Mouse (Mus musculus) MEL (cell line): ENCODE results near the gene Gys1. TPM values are rescaled to one million over a fixed set of nuclear protein-coding genes. Genes with fewer than 3 reads are reported as not detected.

Source experiments
- DNase-seq: peaks from one replicate; pipeline ENCODE4 v3.0.0; 2011; ENCODE audit warnings: low read depth, low spot score
- H3K27ac ChIP-seq: 2 replicates; pipeline ENCODE4 v1.5.1; 2012; ENCODE audit warnings: low read depth, mild to moderate bottlenecking, control low read depth, low read length, moderate library complexity; ENCODE audit not compliant: control insufficient read depth
- H3K27me3 ChIP-seq, 2 experiments: fragments of 150-350 bp in 1 of 2; sonication (generic) in 1 of 2; 2 replicates each; pipeline ENCODE4 v1.6.1; 2012; ENCODE audit warnings: low read length in 2 of 2, mild to moderate bottlenecking in 2 of 2, improper control_type of control experiment in 1 of 2, moderate library complexity in 1 of 2; ENCODE audit not compliant: insufficient read depth in 2 of 2, control insufficient read depth in 1 of 2
- H3K36me3 ChIP-seq, 2 experiments: 2 replicates each; pipeline ENCODE4 v1.6.1; 2012 to 2014; ENCODE audit warnings: low read length in 2 of 2, improper control_type of control experiment in 1 of 2, inconsistent platforms in 1 of 2, mild to moderate bottlenecking in 1 of 2; ENCODE audit not compliant: insufficient read depth in 2 of 2, control insufficient read depth in 1 of 2
- H3K4me1 ChIP-seq, 2 experiments: fragments of 150-350 bp in 1 of 2; sonication (generic) in 1 of 2; 2 replicates each; pipeline ENCODE4 v1.6.1; 2012; ENCODE audit warnings: low read length in 2 of 2, improper control_type of control experiment in 1 of 2, mild to moderate bottlenecking in 1 of 2; ENCODE audit not compliant: insufficient read depth in 2 of 2, control insufficient read depth in 1 of 2
- H3K4me3 ChIP-seq, 2 experiments: fragments of 150-350 bp in 1 of 2; sonication (generic) in 1 of 2; 2 replicates each; pipeline ENCODE4 v1.5.1; 2012; ENCODE audit warnings: low read depth in 2 of 2, low read length in 2 of 2, mild to moderate bottlenecking in 2 of 2, moderate library complexity in 2 of 2, control low read depth in 1 of 2, improper control_type of control experiment in 1 of 2; ENCODE audit not compliant: control insufficient read depth in 1 of 2, insufficient read depth in 1 of 2
- H3K79me2 ChIP-seq: 2 replicates; pipeline ENCODE4 v1.6.1; 2012; ENCODE audit warnings: mild to moderate bottlenecking, low read length, moderate library complexity; ENCODE audit not compliant: control insufficient read depth, poor library complexity, insufficient read depth
- H3K9ac ChIP-seq: 2 replicates; pipeline ENCODE4 v1.6.1; 2012; ENCODE audit warnings: low read depth, mild to moderate bottlenecking, control low read depth, low read length, moderate library complexity; ENCODE audit not compliant: control insufficient read depth, poor library complexity, severe bottlenecking
- H3K9me3 ChIP-seq: fragments of 150-350 bp; sonication (generic); replicated peaks from 2 replicates; pipeline ENCODE4 v1.6.1; 2012; ENCODE audit warnings: mild to moderate bottlenecking, low read length, improper control_type of control experiment, moderate library complexity; ENCODE audit not compliant: insufficient read depth
- BHLHE40 ChIP-seq: IDR thresholded peaks from 2 replicates; pipeline ENCODE4 v1.6.1; 2012; ENCODE audit warnings: low read depth, mild to moderate bottlenecking, inconsistent platforms, low read length, improper control_type of control experiment, borderline replicate concordance
- CHD1 ChIP-seq: IDR thresholded peaks from 2 replicates; pipeline ENCODE4 v1.6.1; 2012; ENCODE audit warnings: low read depth, mild to moderate bottlenecking, inconsistent platforms, low read length, improper control_type of control experiment
- CTCF ChIP-seq, 3 experiments: IDR thresholded peaks in 2 of 3; conservative IDR thresholded peaks in 1 of 3; 2 replicates each; pipeline ENCODE4 v1.5.1; 2011 to 2012; ENCODE audit warnings: low read length in 3 of 3, low read depth in 2 of 3, mild to moderate bottlenecking in 2 of 3, improper control_type of control experiment in 1 of 3, inconsistent platforms in 1 of 3, mixed read lengths in 1 of 3, moderate library complexity in 1 of 3; ENCODE audit not compliant: control insufficient read depth in 1 of 3, insufficient read depth in 1 of 3, poor library complexity in 1 of 3, severe bottlenecking in 1 of 3
- E2F4 ChIP-seq: IDR thresholded peaks from 2 replicates; pipeline ENCODE4 v1.6.1; 2011; ENCODE audit warnings: low read depth, low read length, improper control_type of control experiment, borderline replicate concordance
- ELF1 ChIP-seq: IDR thresholded peaks from 2 replicates; pipeline ENCODE4 v1.6.1; 2014; ENCODE audit warnings: low read depth, mild to moderate bottlenecking, inconsistent platforms, low read length, improper control_type of control experiment, moderate library complexity
- EP300 ChIP-seq, 2 experiments: IDR thresholded peaks; 2 replicates each; pipeline ENCODE4 v1.6.1; 2011; ENCODE audit warnings: improper control_type of control experiment in 2 of 2, low read length in 2 of 2, low read depth in 1 of 2, mild to moderate bottlenecking in 1 of 2
- ETS1 ChIP-seq: IDR thresholded peaks from 2 replicates; pipeline ENCODE4 v1.6.1; 2012; ENCODE audit warnings: low read depth, mild to moderate bottlenecking, inconsistent platforms, low read length, improper control_type of control experiment, moderate library complexity
- GABPA ChIP-seq: IDR thresholded peaks from 2 replicates; pipeline ENCODE4 v1.6.1; 2012; ENCODE audit warnings: low read depth, mild to moderate bottlenecking, inconsistent platforms, low read length, improper control_type of control experiment, moderate library complexity
- HCFC1 ChIP-seq: IDR thresholded peaks from 2 replicates; pipeline ENCODE4 v1.6.1; 2012; ENCODE audit warnings: low read depth, mild to moderate bottlenecking, inconsistent platforms, low read length, improper control_type of control experiment, moderate library complexity
- JUND ChIP-seq: IDR thresholded peaks from 2 replicates; pipeline ENCODE4 v1.6.1; 2011; ENCODE audit warnings: low read depth, mild to moderate bottlenecking, improper control_type of control experiment, low read length
- KAT2A ChIP-seq: conservative IDR thresholded peaks from 2 replicates; pipeline ENCODE4 v1.6.1; 2012; ENCODE audit warnings: low read depth, low read length, improper control_type of control experiment, inconsistent platforms
- MAFK ChIP-seq: IDR thresholded peaks from 2 replicates; pipeline ENCODE4 v1.6.1; 2011; ENCODE audit warnings: low read depth, mild to moderate bottlenecking, low read length, improper control_type of control experiment, borderline replicate concordance
- MAX ChIP-seq: IDR thresholded peaks from 2 replicates; pipeline ENCODE4 v1.6.1; 2011; ENCODE audit warnings: low read length, improper control_type of control experiment
- MEF2A ChIP-seq: IDR thresholded peaks from 2 replicates; pipeline ENCODE4 v1.6.1; 2014; ENCODE audit warnings: low read depth, mild to moderate bottlenecking, inconsistent platforms, low read length, improper control_type of control experiment; ENCODE audit not compliant: poor library complexity, insufficient replicate concordance, severe bottlenecking; ENCODE audit errors: extremely low read depth
- MXI1 ChIP-seq: IDR thresholded peaks from 2 replicates; pipeline ENCODE4 v1.6.1; 2011; ENCODE audit warnings: mild to moderate bottlenecking, low read depth, low read length, improper control_type of control experiment
- NELFE ChIP-seq: IDR thresholded peaks from 2 replicates; pipeline ENCODE4 v1.6.1; 2011; ENCODE audit warnings: low read depth, low read length, improper control_type of control experiment
- NRF1 ChIP-seq: IDR thresholded peaks from 2 replicates; pipeline ENCODE4 v1.6.1; 2014; ENCODE audit warnings: low read depth, mild to moderate bottlenecking, inconsistent platforms, low read length, improper control_type of control experiment, moderate library complexity; ENCODE audit not compliant: poor library complexity, insufficient read depth, severe bottlenecking
- POLR2A ChIP-seq, 2 experiments: IDR thresholded peaks; 2 replicates each; pipeline ENCODE4 v1.6.1; 2011 to 2012; ENCODE audit warnings: low read length in 2 of 2, mild to moderate bottlenecking in 2 of 2, control low read depth in 1 of 2, improper control_type of control experiment in 1 of 2, low read depth in 1 of 2, moderate library complexity in 1 of 2; ENCODE audit not compliant: control insufficient read depth in 1 of 2, insufficient read depth in 1 of 2, poor library complexity in 1 of 2
- POLR2AphosphoS2 ChIP-seq: IDR thresholded peaks from 2 replicates; pipeline ENCODE4 v1.6.1; 2011; ENCODE audit warnings: low read length, improper control_type of control experiment
- POLR2AphosphoS5 ChIP-seq: IDR thresholded peaks from 2 replicates; pipeline ENCODE4 v1.6.1; 2012; ENCODE audit warnings: low read depth, borderline replicate concordance, mild to moderate bottlenecking, inconsistent platforms, low read length, moderate library complexity, mixed read lengths
- RAD21 ChIP-seq: IDR thresholded peaks from 2 replicates; pipeline ENCODE4 v1.6.1; 2011; ENCODE audit warnings: mild to moderate bottlenecking, low read depth, low read length, improper control_type of control experiment
- SIN3A ChIP-seq: IDR thresholded peaks from 2 replicates; pipeline ENCODE4 v1.6.1; 2012; ENCODE audit warnings: low read length, improper control_type of control experiment, inconsistent platforms
- SMC3 ChIP-seq: IDR thresholded peaks from 2 replicates; pipeline ENCODE4 v1.6.1; 2011; ENCODE audit warnings: low read depth, low read length, improper control_type of control experiment
- TCF12 ChIP-seq: IDR thresholded peaks from 2 replicates; pipeline ENCODE4 v1.6.1; 2014; ENCODE audit warnings: low read depth, mild to moderate bottlenecking, inconsistent platforms, low read length, improper control_type of control experiment, moderate library complexity
- USF1 ChIP-seq: IDR thresholded peaks from 2 replicates; pipeline ENCODE4 v1.6.1; 2014; ENCODE audit warnings: low read depth, mild to moderate bottlenecking, inconsistent platforms, low read length, improper control_type of control experiment, moderate library complexity
- ZC3H11A ChIP-seq: IDR thresholded peaks from 2 replicates; pipeline ENCODE4 v1.6.1; 2012; ENCODE audit warnings: low read depth, mild to moderate bottlenecking, inconsistent platforms, low read length, improper control_type of control experiment
- polyA plus RNA-seq, 2 experiments: library from polyadenylated mRNA; stranded (reverse) in 1 of 2; unstranded in 1 of 2; fragments of >175 nt in 1 of 2; fragments of >200 nt in 1 of 2; gene quantifications; 2 replicates each; pipeline versions ENCODE4 v1.2.1 to v1.2.4; 2012; ENCODE audit warnings: low replicate concordance in 2 of 2, low read depth in 1 of 2; ENCODE audit not compliant: insufficient read length in 2 of 2, insufficient read depth in 1 of 2, missing spikeins in 1 of 2
- total RNA-seq: library from RNA; depleted of rRNA; stranded (reverse); fragments of 300-350 nt; gene quantifications from 2 replicates; pipeline ENCODE4 v1.2.3, GENCODE M21; 2012

Gene Gys1
- total and polyA plus RNA-seq, 3 experiments = 12.8 to 46.9 TPM; not detected in 1

GRCm38 (mm10) chr7:45451344-45451982 is 16.8 kb downstream of the Gys1 start (continued):
- TF ChIP-seq MXI1 (no peak), ETS1 (no peak), HCFC1 (no peak), USF1 (no peak), EP300 (IDR thresholded peaks at IDR 0.05; ENCODE audit: low read depth in 1 of 2, low read length in 2 of 2) (no peak), BHLHE40 (no peak), CTCF (IDR thresholded peaks at IDR 0.05 in 2 of 3, conservative IDR thresholded peaks at IDR 0.05 in 1 of 3; ENCODE audit: control insufficient read depth in 1 of 3, insufficient read depth in 1 of 3, low read depth in 2 of 3, low read length in 3 of 3, poor library complexity in 1 of 3, severe bottlenecking in 1 of 3) (peak; percentile 90 to 92 (median 91)), NELFE (no peak), ELF1 (no peak), RAD21 (peak; percentile 70), MAFK (no peak), MEF2A (no peak), CHD1 (no peak), TCF12 (no peak), JUND (no peak)

DNA sequence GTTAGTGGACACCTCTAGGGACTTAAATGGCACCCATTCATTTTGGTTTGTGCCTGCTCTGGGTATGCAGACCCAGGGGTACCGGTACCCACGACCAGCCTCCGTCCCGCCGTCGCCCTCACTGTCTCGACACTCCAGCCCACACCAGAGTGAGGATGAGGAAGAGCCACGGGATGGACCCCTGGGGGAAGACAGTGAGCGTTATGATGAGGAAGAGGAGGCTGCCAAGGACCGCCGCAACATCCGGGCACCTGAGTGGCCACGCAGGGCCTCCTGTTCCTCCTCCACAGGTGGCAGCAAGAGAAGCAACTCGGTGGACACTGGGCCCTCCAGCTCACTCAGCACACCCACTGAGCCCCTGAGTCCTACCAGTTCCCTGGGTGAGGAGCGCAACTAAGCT is 20.3 kb downstream of the Gys1 start:
- H3K9ac ChIP-seq = no peak overlapping the region
- no peak for DNase-seq
- H3K9me3 ChIP-seq = no peaks in the 10 kb centered on the region
- no peaks in the 10 kb centered on the region for H3K27me3 ChIP-seq
- peaks cover 0 to 13% of the 10 kb centered on the region in 2 experiments; a peak in 3 of 4 replicates for H3K4me1 ChIP-seq
- TF ChIP-seq E2F4 (no peak), ZC3H11A (no peak), POLR2A (IDR thresholded peaks at IDR 0.05; ENCODE audit: control insufficient read depth in 1 of 2, insufficient read depth in 1 of 2, low read depth in 1 of 2, low read length in 2 of 2, poor library complexity in 1 of 2) (no peak), POLR2AphosphoS5 (no peak), USF1 (no peak), NRF1 (no peak), NELFE (no peak), SIN3A (no peak), SMC3 (no peak), MAX (no peak), KAT2A (no peak), MXI1 (no peak), ELF1 (no peak), BHLHE40 (no peak), GABPA (no peak), POLR2AphosphoS2 (no peak), EP300 (IDR thresholded peaks at IDR 0.05; ENCODE audit: low read depth in 1 of 2, low read length in 2 of 2) (no peak)
- H3K4me3 ChIP-seq = no peak overlapping the region
- H3K79me2 ChIP-seq = peaks cover 19% of the 10 kb centered on the region
- peaks cover 8 to 10% of the 10 kb centered on the region in 2 experiments for H3K36me3 ChIP-seq
- H3K27ac ChIP-seq = no peak overlapping the region
